Mouse (Mus musculus) ES-E14 (cell line): ENCODE results near the gene Zc3h10. TPM values are rescaled to one million over a fixed set of nuclear protein-coding genes. Genes with fewer than 3 reads are reported as not detected.
"Not testable (repeated sequence)": the region's sequence is repeated elsewhere in the genome, so short reads cannot be mapped to it uniquely, and the experiment has no call there.

ENCODE experiments used
- DNase-seq: peaks from one replicate; pipeline ENCODE4 v3.0.0-alpha.2; 2013; ENCODE audit warnings: low read depth, low spot score
- H3K27ac ChIP-seq: 2 replicates; pipeline ENCODE4 v1.5.1; 2012; ENCODE audit warnings: low read depth, mild to moderate bottlenecking, low read length, moderate library complexity, mixed read lengths; ENCODE audit not compliant: poor library complexity, insufficient read depth, severe bottlenecking
- H3K36me3 ChIP-seq: 2 replicates; pipeline ENCODE4 v1.6.1; 2012; ENCODE audit warnings: mild to moderate bottlenecking, low read length, moderate library complexity, mixed read lengths; ENCODE audit not compliant: control insufficient read depth, poor library complexity, insufficient read depth, severe bottlenecking
- H3K4me1 ChIP-seq, 2 experiments: fragments of 150-350 bp in 1 of 2; sonication (generic) in 1 of 2; 2 replicates each; pipeline ENCODE4 v1.6.1; 2012; ENCODE audit warnings: low read length in 2 of 2, mild to moderate bottlenecking in 1 of 2, mixed read lengths in 1 of 2; ENCODE audit not compliant: control insufficient read depth in 2 of 2, insufficient read depth in 2 of 2, poor library complexity in 1 of 2
- H3K4me3 ChIP-seq, 2 experiments: fragments of 150-350 bp in 1 of 2; sonication (generic) in 1 of 2; 2 replicates each; pipeline ENCODE4 v1.5.1; 2012; ENCODE audit warnings: low read length in 2 of 2, low read depth in 1 of 2, mild to moderate bottlenecking in 1 of 2, mixed read lengths in 1 of 2; ENCODE audit not compliant: insufficient read depth in 1 of 2, poor library complexity in 1 of 2, severe bottlenecking in 1 of 2
- H3K9ac ChIP-seq: 2 replicates; pipeline ENCODE4 v1.6.1; 2012; ENCODE audit warnings: low read depth, mild to moderate bottlenecking, low read length, mixed read lengths; ENCODE audit not compliant: poor library complexity, insufficient read depth, severe bottlenecking
- H3K9me3 ChIP-seq: fragments of 150-350 bp; sonication (generic); 2 replicates; pipeline ENCODE4 v1.6.1; 2012; ENCODE audit warnings: low read depth, mild to moderate bottlenecking, low read length; ENCODE audit not compliant: control insufficient read depth, insufficient read depth
- CHD2 ChIP-seq: IDR thresholded peaks from 2 replicates; pipeline ENCODE4 v1.6.1; 2014; ENCODE audit warnings: mild to moderate bottlenecking, low read depth, low read length, inconsistent platforms
- HCFC1 ChIP-seq: IDR thresholded peaks from 2 replicates; pipeline ENCODE4 v1.6.1; 2012; ENCODE audit warnings: low read length, inconsistent platforms, borderline replicate concordance; ENCODE audit not compliant: insufficient read depth
- MAFK ChIP-seq: IDR thresholded peaks from 2 replicates; pipeline ENCODE4 v1.6.1; 2014; ENCODE audit warnings: mild to moderate bottlenecking, low read depth, low read length, inconsistent platforms; ENCODE audit not compliant: insufficient read depth
- ZC3H11A ChIP-seq: IDR thresholded peaks from 2 replicates; pipeline ENCODE4 v1.6.1; 2012; ENCODE audit warnings: low read depth, mild to moderate bottlenecking, inconsistent platforms, low read length, borderline replicate concordance
- ZNF384 ChIP-seq: IDR thresholded peaks from 2 replicates; pipeline ENCODE4 v1.6.1; 2012; ENCODE audit warnings: low read depth, low read length, inconsistent platforms
- in situ Hi-C, 2 experiments: fragments of 600-800 bp; cut with MboI; formaldehyde crosslinking; loops; one replicate each; pipeline ENCODE4 v1.15.1; 2025; ENCODE audit warnings: low sequenced_read_pairs in 2 of 2, inconsistent platforms in 1 of 2; ENCODE audit not compliant: unreplicated experiment in 2 of 2
- total RNA-seq: library from RNA; depleted of rRNA; stranded (reverse); fragments of 300-350 nt; gene quantifications from 2 replicates; pipeline ENCODE4 v1.2.3, GENCODE M21; 2012

The Zc3h10 gene
- total RNA-seq, 1 experiment, result 18.8 TPM

DNA sequence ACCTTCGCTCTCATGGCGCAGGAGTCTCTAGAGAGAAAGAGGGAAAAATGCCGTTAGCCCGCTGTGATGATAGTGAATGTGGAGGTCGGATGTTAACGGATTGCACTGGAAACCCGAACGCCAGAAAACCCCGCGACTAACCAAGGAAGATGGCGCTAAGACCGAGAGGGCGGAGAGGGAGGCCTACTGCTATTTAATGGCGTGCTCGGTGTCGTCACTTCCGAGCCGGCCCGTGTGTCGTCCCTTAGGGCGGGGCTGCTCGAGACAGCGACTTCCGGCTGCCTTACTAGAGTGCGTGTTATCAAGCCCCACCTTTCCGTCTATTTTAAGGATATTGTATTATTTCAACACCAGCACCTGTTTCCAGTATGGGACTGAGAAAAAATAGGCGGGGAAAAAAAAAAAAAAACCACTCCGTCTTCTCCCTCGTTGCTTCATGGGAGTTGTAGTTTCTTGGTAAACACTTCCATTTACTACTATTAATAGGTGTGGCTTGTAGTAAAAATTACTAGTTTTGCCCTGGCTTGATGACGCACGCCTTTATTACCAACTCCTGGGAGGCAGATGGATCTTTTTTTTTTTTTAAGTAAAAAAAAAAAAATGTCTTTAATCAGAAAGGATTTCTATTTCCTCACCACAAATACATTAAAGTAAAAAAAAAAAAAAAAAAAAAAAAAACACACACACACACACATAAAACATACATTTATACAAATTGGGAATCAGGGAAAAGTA is 1.5 kb upstream of the Zc3h10 start, which contains the start of gene Rpl41:
Gene Rpl41 (minus strand): TSS at position 359 of the 735 bp plus-strand sequence.
- peak within 1 kb of the TSS; percentile 93 for H3K9ac ChIP-seq
- H3K36me3 ChIP-seq, result peaks cover 23% of the 10 kb centered on the region
- H3K4me3 ChIP-seq, result peak within 1 kb of the TSS; percentile 91
- TF ChIP-seq HCFC1, result peak; percentile 95
- no peak for TF ChIP-seq MAFK
- TF ChIP-seq ZC3H11A, result no peak
- TF ChIP-seq CHD2, result no peak
- peak; percentile 98 for TF ChIP-seq ZNF384
- H3K27ac ChIP-seq, result peak within 1 kb of the TSS; percentile 89
- in situ Hi-C loops, result no loop called here
- peak; percentile 80 for DNase-seq
- no peaks in the 10 kb centered on the region for H3K9me3 ChIP-seq
- H3K4me1 ChIP-seq, result peaks cover 0 to 17% of the 10 kb centered on the region in 2 experiments; a peak in 1 of 4 replicates

DNA sequence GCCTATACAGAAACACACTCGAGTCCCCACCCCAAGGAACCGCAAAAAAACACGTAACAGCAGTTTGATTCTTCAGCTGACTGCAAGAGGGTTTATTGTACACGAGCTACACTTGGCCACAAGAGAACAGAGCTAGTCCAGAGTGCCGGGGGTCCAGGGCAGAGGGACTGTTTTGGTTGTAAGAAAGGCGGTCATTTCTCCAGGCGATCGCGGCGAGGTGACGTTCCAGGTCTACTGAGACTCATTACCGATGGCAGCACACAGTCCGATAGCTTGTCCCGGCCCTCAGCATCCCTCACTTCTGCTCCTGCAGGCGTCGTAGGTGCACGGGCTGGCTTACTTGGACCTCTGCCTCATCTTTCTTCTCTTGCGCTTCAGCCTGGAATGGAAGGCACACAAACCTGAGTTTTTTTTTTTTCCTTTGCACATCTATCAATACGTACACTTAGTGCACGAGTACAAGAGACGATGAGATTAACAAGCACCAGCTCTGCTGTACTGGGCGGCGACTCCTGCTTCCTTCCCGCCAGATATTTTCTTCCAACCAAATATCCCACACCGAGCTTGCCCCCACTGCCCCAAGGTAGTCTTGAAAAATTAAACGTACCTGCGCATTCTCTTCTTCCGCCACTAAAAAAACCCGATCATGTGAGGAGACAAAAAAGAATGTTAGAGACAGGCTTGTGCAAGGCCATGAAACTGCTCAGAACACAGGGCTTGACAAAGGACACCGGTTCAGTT is 647 bp upstream of the Zc3h10 start:
- DNase-seq, result not testable (repeated sequence)

DNA sequence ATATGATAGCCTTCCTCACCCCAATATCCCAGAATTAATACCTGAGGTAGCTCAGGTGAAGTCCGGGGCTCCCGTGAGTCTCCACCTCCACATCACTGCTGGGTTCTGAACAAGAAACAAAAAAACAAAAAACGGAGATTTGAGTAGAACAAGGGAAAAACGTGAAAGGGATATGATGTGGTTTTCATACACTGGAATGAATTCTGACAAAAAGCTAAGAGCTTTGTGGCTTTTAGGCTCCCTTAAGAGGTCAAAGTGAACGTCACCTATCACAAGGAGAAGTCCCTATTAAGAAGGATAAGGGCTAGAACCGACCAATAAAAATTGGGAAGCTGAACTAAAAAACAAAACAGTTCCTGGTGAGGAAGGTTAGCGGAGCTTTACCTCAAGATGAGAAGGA is 787 bp downstream of the Zc3h10 start:
- no peak for DNase-seq
- in situ Hi-C loops, result no loop called here
- Histone ChIP-seq H3K27ac (peak overlapping the region; percentile 74), H3K4me1 (peaks cover 0 to 19% of the 10 kb centered on the region in 2 experiments; a peak in 1 of 4 replicates), H3K9ac (peak overlapping the region; percentile 81), H3K9me3 (no peaks in the 10 kb centered on the region), H3K4me3 (peak overlapping the region; percentile 56 to 91), H3K36me3 (peaks cover 33% of the 10 kb centered on the region)
- TF ChIP-seq ZC3H11A, result no peak

More for the DNA sequence above, 647 bp upstream of the Zc3h10 start:
- H3K27ac ChIP-seq, result peak overlapping the region; percentile 89
- in situ Hi-C loops, H3K9me3 ChIP-seq: not testable (repeated sequence)
- peak overlapping the region; percentile 91 for H3K4me3 ChIP-seq
- peaks cover 30% of the 10 kb centered on the region for H3K36me3 ChIP-seq
- H3K4me1 ChIP-seq, result peaks cover 0 to 19% of the 10 kb centered on the region in 2 experiments; a peak in 1 of 4 replicates
- H3K9ac ChIP-seq, result peak overlapping the region; percentile 93

DNA sequence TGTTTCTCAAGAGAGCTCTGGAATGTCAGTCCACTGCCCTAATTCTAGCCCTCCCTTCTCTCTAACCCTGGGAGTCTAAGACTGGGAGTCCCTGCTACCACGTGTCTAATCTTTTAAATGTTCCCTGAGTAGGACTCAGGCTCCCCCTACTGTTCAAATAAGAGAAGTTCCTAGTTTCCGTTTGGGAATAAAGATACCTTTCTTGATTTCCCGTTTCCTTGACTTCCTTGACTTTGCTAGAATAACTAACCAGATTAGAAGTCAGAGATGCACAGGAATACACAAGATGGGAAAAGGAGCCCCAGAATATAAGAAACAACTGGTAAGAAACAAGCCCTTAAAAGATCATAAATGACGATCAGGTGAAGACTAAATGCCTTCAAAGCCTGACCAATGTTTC is 1.2 kb downstream of the Zc3h10 start:
- TF ChIP-seq ZC3H11A, result peak; percentile 60; the same call in 1 of the 2 replicates
- TF ChIP-seq HCFC1, result peak; percentile 50; the same call in 1 of the 2 replicates
- TF ChIP-seq ZNF384, result no peak
- peak; percentile 54 for DNase-seq
- in situ Hi-C loops, result no loop called here
- peak overlapping the region; percentile 81; the same call in 1 of the 2 replicates for H3K9ac ChIP-seq
- peaks cover 33% of the 10 kb centered on the region for H3K36me3 ChIP-seq
- peak overlapping the region; percentile 56 to 91 for H3K4me3 ChIP-seq
- H3K4me1 ChIP-seq, result peaks cover 0 to 19% of the 10 kb centered on the region in 2 experiments; a peak in 1 of 4 replicates
- H3K9me3 ChIP-seq, result no peaks in the 10 kb centered on the region
- no peak overlapping the region for H3K27ac ChIP-seq

DNA sequence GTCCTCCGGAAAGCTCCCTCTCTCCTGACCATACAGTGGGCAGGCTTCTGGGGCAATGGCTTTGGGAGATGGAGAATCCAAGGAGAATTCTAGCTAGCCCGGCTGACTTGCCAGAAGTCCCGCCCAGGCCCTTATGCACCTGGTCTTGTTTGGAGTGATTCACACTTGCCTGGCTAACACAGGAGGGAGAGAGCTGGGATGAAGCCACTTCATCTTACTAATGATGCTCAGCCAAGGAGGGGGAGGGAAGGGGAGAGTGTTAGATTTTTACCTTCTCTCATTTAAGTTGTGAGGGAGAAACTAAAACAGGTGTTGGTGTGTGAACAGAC is 2.0 kb downstream of the Zc3h10 start:
- no peaks in the 10 kb centered on the region for H3K9me3 ChIP-seq
- peak overlapping the region; percentile 29; the same call in 1 of the 2 replicates for H3K9ac ChIP-seq
- no peak overlapping the region for H3K27ac ChIP-seq
- in situ Hi-C loops, result no loop called here
- DNase-seq, result no peak
- no peak for TF ChIP-seq MAFK
- TF ChIP-seq CHD2, result no peak
- TF ChIP-seq HCFC1, result no peak
- TF ChIP-seq ZNF384, result no peak
- TF ChIP-seq ZC3H11A, result no peak
- no peak overlapping the region; a peak in 1 of 4 replicates for H3K4me3 ChIP-seq
- peaks cover 0 to 19% of the 10 kb centered on the region in 2 experiments; a peak in 1 of 4 replicates for H3K4me1 ChIP-seq
- peaks cover 33% of the 10 kb centered on the region for H3K36me3 ChIP-seq
